ENCODE assay signal across 9 mouse cellular contexts in genomic region chr6:31079586-31080259, GRCm38 (mm10).
DNase-seq lines count a peak whose midpoint lies in the region; ATAC-seq lines count a peak whose summit lies in the region.
"Had no signal": no experiment of that assay in that cellular context is flagged by ENCODE, and none has a peak within 500 bp of the region (broad histone marks: within the 10 kb centered on the region; RNA-seq: fewer than 3 reads in every experiment).

No protein-coding gene starts in this region.

- peak; percentile 30 for DNase-seq in kidney, postnatal 14 days
- DNase-seq in kidney, adult 8-10 months: no peak
- DNase-seq in MN1 (ENCODE audit: low spot score): peak; percentile 66
- DNase-seq in cerebellum, postnatal 14 days: peak; percentile 75 to 80
- DNase-seq in urinary bladder, postnatal 10 days (ENCODE audit: low spot score): no peak
- DNase-seq in hindbrain, embryonic 14.5 days (ENCODE audit: low spot score): no peak
- DNase-seq in kidney, postnatal 10 days: no peak

- H3K4me3 ChIP-seq in hindbrain, embryonic 14.5 days (replicated peaks; ENCODE audit: low read length): no peak overlapping the region
- H3K4me3 ChIP-seq: hindbrain, embryonic 15.5 days had no signal

- 74% methylated on average over 14 of the region's 14 CpGs for WGBS in hindbrain, embryonic 14.5 days

- H3K4me2 ChIP-seq in hindbrain, embryonic 14.5 days (replicated peaks): no peak overlapping the region
- H3K4me2 ChIP-seq: hindbrain, embryonic 15.5 days had no signal

- H3K9me3 ChIP-seq in hindbrain, embryonic 14.5 days (ENCODE audit: control insufficient read depth, low read length): no peaks in the 10 kb centered on the region
- H3K9me3 ChIP-seq: hindbrain, embryonic 15.5 days had no signal

- 0 out of 2 replicates have a peak, but pooled peaks cover 3% of the 10 kb centered on the region for H3K4me1 ChIP-seq in hindbrain, embryonic 14.5 days (replicated peaks; ENCODE audit: control insufficient read depth, insufficient read depth, low read length)

- no peak overlapping the region for H3K9ac ChIP-seq in hindbrain, embryonic 14.5 days
- H3K9ac ChIP-seq: hindbrain, embryonic 15.5 days had no signal

- no peaks in the 10 kb centered on the region for H3K36me3 ChIP-seq in hindbrain, embryonic 14.5 days (replicated peaks; ENCODE audit: control insufficient read depth, insufficient read depth)
- H3K36me3 ChIP-seq: hindbrain, embryonic 15.5 days had no signal

- no peak overlapping the region for H3K27ac ChIP-seq in hindbrain, embryonic 14.5 days
- H3K27ac ChIP-seq: hindbrain, embryonic 15.5 days had no signal

- ATAC-seq in megakaryocyte, adult 5-6 weeks (ENCODE audit: poor library complexity, severe bottlenecking): peak; percentile 67
- no peak for ATAC-seq in hindbrain, embryonic 14.5 days (ENCODE audit: low FRiP score)

- no peaks in the 10 kb centered on the region for H3K27me3 ChIP-seq in hindbrain, embryonic 14.5 days (ENCODE audit: control insufficient read depth, insufficient read depth, low read length)
- H3K27me3 ChIP-seq: hindbrain, embryonic 15.5 days had no signal

Comparison
In these comparisons a context has a peak if more than half of its experiments do, and no peak if none do; other contexts are left out.
1. DNase-seq: peak in kidney, postnatal 14 days (single experiment), MN1 (single experiment) and cerebellum, postnatal 14 days (2 of 2); none in kidney, adult 8-10 months (0 of 2), urinary bladder, postnatal 10 days (single experiment), hindbrain, embryonic 14.5 days (single experiment) and kidney, postnatal 10 days (single experiment).